Mouse (Mus musculus): ENCODE data around the gene Mcoln2.
"Not testable (repeated sequence)": the region's sequence is repeated elsewhere in the genome, so short reads cannot be mapped to it uniquely, and the experiment has no call there.

Gene Mcoln2

GRCm38 (mm10) chr3:146192507-146192906, 42.9 kb downstream of the Mcoln2 start:
- DNase-seq, result no peak

DNA sequence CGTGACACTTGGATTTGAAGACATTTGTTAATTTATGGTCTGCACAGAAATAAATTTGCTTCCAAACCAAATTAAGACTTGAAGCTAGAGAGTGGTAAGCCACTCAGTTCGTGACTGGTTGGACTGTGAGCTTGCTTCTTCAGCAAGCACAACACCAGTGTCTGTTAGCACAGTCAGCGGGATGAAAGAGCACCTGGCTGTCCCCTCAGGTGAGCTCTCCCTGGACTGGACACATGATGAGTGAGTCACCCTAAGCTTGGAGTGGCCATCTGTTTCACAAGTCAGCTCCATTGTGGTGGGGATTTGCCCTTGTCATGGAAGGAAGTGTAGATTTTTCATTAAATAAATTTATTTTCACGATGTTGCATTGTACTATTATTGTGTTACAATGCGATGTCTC, 45.5 kb downstream of the Mcoln2 start:
- DNase-seq, result no peak

GRCm38 (mm10) chr3:146196301-146196700, 46.7 kb downstream of the Mcoln2 start:
- DNase-seq, result no peak

DNA sequence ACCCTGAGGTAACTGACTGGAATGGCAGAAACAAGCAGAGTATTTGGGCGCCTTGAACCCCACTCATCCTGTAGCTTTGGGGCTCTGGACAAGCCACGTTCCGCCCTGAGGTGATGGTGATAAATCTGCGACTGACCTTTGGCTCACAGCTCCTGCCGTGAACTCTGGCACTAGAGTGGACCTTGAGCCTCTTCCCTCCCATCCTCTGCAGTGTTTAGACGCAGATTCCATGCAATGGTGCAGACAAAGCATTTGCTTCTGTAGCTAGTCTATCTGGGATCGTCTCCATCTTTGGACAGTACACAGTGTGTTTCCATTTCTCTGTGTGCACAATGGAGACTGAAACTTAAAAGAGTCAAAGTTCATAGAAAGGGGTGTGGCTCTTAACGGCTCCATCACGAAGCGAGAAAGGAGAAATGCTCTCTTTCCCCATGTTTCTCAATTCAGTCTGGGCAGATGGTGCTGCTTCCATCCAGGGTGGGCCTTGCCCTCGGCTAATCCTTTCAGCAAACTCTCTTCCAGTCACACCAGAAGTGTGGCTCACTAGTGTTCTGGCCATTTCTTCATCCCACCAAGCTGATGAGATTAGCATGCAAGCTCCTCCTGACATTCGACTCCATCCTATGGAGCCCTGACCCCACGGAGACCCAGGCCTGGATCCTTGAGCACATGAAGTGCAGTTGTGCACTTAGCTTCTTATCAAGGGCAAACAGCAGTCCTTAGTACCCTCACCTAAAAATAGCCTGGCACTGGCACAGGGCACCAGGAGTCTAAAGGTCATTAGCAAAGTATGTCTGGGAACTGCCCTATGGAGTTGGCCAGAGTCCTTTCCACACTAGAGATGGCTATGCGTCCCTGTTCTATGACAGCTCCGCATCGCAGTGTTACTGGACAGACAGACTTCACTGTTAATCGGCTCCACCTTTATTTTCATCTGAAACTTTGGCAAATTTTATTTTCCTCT, 47.4 kb downstream of the Mcoln2 start:
- peak; percentile 80 for DNase-seq

GRCm38 (mm10) chr3:146197785-146198184, 48.2 kb downstream of the Mcoln2 start:
- DNase-seq, result no peak

DNA sequence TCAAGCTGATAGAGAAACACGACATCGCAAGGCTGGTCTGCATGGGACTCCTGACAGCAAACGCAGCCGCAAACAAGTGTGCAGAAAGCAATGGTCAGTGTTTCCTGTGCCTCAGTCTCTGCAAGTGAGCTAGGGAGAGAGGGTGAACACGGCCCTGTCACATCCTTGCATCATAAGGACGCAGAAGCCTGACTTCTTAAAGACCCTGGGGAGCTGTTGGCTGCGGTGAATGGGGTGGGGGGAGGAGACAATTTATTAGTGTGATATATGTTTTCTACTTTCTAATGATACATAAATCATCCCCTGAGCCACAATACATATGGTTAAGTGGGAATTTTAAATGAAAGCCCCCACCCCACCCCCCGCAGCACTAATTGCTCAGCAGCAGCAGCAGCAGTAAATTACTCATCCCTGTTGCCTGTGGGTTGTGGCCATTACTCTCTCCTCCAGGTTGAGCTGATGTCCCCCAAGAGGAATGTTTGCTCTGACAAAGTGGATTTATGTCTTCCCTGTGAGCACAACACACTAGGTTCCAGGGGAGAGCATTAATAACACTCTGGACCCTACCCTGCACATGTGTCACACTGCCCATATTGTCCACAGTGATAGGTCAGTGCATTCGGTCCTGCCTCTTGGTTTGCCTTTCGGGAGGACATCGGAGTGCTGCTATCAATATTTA, 49.3 kb downstream of the Mcoln2 start:
- no peak for DNase-seq

- DNase-seq, result no peak
These were observed 49.9 kb downstream of the Mcoln2 start for GRCm38 (mm10) chr3:146199486-146199885.

GRCm38 (mm10) chr3:146204375-146204774, 54.7 kb downstream of the Mcoln2 start:
- no peak for DNase-seq

GRCm38 (mm10) chr3:146205305-146205704, 55.7 kb downstream of the Mcoln2 start:
- DNase-seq, result no peak

DNA sequence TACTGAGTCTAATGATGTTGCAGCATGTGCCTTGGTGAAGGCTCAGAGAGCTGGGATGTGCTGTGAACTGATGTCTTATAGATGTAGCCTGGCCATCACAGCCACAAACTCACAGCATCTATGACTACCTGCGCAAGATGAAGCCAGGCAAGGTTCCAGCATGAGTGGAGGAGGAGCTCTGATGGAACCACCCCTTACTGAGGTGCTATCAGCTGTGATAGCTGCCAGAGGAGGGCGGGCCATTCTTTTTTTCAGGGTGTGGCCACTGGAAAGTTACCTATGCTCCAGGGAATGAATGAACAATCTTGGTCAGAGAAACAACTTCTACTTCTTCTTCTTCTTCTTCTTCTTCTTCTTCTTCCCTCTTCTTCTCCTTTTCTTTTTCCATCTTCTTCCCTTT, 57.0 kb downstream of the Mcoln2 start:
- no peak for DNase-seq

DNA sequence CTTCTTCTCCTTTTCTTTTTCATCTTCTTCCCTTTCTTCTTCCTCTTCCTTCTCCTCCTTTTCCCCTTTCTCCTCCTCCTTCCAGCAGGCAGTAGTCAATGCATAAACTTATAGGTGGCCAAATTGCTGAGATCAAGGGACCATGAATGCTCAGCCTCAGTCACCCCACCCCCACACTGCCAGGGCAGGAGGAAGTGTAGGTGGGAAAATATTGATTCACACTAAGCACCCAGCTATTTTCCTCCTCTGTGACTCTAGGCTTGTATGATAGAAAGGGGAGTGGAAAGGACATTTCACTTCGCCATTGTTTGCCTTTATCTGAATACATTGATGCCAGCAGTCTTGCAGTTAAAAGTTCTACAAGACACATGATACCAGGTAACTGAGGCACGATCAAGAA, 57.8 kb downstream of the Mcoln2 start:
- DNase-seq, result no peak

- DNase-seq, result not testable (repeated sequence)
These were observed 60.1 kb downstream of the Mcoln2 start for GRCm38 (mm10) chr3:146209759-146210158.

DNA sequence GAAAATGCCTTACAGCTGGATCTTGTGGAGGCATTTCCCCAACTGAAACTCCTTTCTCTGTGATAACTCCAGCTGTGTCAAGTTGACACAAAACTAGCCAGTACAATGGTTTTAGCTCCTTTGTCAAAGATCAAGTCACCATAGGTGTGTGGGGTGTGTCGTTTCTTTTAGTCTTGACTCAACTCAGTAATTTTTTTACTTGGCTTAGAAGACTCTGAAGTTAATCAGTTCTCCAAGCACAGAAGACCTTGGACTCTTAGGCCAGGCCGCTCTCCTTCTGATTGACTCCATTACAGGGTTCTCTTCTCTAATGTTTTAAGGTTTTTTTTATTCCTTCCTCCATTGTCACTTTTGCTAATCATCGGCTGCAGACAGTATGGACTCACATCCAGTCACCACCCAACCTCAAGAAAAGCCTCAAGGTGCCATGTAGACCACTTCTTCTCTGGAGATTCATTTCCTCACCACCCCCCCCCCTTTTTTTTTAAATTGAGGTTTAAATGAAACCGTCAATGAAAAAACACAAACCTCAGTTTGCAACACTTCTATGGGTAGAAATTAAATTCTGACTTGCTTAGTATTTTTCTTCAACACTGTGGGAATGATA, 61.6 kb downstream of the Mcoln2 start:
- DNase-seq, result peak; percentile 64

- DNase-seq, result no peak
These were observed 62.3 kb downstream of the Mcoln2 start for GRCm38 (mm10) chr3:146211964-146212363.

DNA sequence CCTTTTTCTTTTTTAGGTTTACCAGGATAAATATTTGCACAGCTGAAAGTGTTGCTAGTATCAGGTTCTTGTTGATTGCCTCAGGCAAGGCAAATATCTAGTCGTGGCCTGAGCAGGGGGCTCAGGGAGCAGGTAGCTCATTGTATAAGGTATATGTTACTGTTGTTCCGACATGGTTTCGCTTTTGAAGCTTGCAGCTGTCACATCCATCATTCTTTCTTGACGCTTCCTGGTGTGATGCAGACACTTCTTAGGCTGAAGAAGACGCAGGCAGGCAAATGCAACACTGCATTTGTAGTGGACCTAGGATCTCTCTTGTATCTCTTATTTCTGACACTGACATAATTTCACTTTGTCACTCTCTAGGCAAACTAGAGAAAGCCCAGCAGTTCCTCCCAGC, 63.7 kb downstream of the Mcoln2 start:
- DNase-seq, result no peak

GRCm38 (mm10) chr3:146216561-146216960, 66.9 kb downstream of the Mcoln2 start:
- DNase-seq, result no peak

- peak; percentile 90 for DNase-seq
These were observed 71.3 kb downstream of the Mcoln2 start, which contains the start of gene Lpar3 for GRCm38 (mm10) chr3:146220776-146221486. Gene Lpar3, plus strand, starts transcription at chr3:146220963.

DNA sequence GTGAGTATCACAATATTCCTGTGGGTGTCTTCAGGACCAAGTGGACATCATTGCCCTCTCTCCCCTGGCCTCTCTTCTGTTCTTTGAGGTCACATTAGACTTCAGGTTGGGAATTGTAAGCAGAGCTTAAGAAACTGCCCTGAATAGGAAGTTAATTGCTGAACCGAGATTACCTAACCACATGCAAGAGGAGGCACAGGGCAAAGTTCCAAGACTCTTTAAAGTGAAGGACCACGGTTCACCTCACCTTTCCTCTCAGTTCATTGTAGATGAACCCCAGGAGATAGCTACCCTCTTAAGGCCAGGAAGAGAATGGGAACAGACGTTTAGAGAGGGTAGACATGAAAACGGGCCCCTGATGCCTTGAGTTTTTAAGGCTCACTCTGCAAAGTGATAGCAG, 74.6 kb downstream of the Mcoln2 start:
- DNase-seq, result peak; percentile 95

DNA sequence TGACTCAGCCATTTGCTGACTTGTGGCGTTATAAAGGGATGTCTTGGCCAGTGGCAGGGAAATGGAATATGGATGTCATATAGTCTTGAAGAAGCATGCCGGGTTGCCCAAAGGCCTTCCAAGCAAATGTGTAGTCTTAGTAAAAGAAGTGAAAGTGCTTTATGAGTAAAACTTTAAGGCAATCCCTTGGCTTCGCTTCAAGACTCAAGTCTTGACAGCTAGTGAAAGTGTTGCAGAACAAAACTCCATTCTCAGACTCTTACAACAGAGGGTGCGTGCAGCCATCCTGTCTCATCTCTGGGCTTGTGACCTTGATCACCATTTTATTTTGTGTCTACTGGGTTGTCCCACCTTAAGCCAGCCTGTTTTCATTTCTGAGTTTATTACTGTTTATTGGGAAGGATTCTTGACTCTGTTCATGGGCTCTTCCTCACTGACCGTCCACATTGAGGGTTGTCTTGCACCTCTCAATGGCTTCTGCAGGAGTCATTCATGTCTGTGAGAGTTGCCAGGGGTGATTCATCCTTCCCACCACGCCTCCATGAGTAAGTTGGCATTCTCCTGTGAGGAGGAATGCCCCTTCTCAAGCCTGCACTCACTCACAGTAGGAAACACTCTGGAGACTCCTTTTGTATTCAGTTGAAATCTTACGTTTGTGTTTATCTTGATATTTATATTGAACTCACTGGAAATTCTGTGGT, 75.6 kb downstream of the Mcoln2 start:
- DNase-seq, result no peak

DNA sequence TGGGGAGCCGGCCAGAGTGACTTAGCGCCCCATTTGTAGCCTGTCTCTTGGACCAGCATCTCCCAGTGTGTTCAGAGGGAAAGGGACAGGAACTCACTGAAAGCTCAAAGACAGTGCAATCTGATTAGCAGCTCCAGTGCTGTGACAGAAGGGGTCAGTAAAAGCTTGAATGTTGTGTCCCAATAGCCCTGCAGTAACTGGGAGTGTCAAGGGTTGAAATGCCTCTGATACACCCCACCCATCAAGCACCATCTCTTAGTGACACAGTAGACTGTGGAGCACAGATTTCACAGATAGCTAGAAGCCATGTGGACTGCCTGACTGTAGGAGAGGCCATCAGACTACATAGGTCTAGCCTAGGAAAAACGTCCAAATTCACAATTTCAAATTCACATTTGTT, 77.8 kb downstream of the Mcoln2 start:
- no peak for DNase-seq

DNA sequence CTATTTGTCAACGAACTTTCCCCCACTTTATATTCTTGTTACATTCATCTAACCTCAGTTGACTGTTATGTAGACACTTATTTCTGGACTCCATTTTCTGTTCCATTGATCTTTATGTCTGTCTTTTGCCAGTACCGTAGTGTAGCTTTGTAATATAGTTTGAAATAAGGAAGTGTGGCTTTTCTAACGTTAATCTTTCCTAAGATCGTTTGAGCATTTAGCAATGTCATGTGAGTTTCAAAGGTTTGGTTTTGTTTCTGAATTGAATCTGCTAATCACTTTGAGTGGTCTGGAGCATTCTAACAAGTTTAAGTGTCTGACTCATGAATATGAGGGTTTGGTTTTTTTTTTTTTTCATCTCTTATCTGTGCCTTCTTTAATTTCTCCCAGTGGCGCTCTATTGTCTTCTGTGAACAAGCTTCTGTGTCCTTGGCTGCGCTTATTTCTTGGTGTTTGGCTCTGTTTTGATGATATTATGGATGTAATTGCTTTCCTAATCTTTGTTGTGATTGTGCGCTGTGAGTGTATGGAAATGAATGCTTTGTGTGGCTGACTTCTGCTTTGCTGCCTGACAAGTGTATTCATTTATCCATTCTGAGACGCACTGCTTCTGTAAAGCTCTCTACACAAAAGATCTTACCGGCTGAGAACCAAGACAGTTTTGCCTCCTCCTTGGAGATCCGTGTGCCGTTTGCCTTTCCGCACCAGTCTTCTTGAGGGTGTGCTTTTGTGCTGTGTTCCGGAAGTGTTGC, 79.1 kb downstream of the Mcoln2 start:
- DNase-seq, result no peak

DNA sequence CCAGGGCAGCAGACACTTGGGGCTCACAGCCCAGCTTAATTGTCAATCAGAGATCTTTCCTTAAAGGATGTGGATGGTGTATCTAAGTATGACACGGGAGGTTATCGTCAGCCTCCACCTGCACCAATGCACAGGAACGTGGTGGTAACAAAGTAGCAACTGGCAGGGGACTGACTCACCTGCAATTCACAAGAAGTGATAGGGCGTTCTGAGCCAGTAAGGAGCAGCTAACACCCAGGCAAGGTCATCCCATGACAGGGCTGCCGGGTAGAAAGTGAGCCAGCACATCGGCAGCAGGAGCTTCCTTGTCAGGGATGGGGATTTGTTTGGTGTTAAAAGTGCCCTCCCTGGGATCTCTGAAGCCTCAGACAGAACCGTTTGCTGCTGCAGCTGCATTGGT, 83.1 kb downstream of the Mcoln2 start:
- no peak for DNase-seq

Data from kidney, adult 9 months (tissue).